Mouse (Mus musculus): ENCODE measurements around the gene Wdr12. TPM values are rescaled to one million over a fixed set of nuclear protein-coding genes. Genes with fewer than 3 reads are reported as not detected.

Gene Wdr12
- 14.4 and 20.0 TPM in 2 replicates for total RNA-seq (2014; rRNA removed)
- polyA plus RNA-seq (2015; fragmentation: Nextera tagmentation; extraction: Ambion mirVana): 46.4 and 47.6 TPM in 2 replicates

DNA sequence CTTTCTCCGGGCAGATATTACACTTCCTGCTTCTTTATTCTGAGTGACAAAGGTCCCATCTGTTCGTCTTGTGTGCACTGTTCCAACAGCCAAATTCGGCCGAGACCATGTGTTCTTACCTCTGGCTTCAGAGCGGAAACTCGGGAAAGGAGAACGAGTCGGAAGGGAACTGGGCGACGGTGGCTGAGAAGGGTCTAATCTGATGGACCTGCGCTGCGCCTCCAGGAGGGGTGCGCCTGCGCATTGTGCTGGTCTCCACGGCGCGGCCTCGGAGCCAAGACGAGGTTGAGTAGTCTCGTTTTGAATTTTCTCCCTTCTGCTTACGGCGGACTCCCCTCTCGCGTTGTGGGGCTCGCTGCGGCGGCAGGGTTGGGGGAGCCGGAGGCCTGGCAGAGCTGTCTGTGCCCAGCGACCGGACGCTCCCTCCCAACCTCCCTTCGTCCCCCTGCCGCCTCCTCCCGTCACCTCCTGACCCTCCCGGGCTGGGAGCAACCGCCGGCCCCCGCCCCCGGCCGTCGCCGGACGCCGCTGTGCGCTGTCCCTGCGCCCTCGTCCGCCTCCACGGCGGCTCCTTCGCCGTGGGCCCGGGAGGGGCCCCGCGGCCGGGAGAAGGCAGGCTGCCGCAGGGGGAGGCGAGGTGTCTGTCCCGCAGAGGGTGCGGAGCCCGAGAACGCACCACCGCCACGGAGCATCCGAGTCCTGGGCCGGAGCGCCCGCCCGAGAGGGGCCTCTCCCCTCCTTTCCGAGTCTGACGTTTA lies at the start of gene Wdr12, which contains the start of gene Carf:
Gene Wdr12 (minus strand): TSS at position 622 of the 758 bp plus-strand sequence.
Gene Carf (plus strand): TSS at position 224 of the 758 bp plus-strand sequence.
- Histone ChIP-seq H3K4me3 (ENCODE audit: low read depth, low read length) (peak within 1 kb of the TSS; percentile 95), H3K9ac (replicated peaks; ENCODE audit: low read length, poor library complexity, severe bottlenecking) (peak within 1 kb of the TSS; percentile 99), H3K4me2 (ENCODE audit: low read depth, low read length, poor library complexity, severe bottlenecking) (peak within 1 kb of the TSS; percentile 76), H3K27me3 (ENCODE audit: insufficient read depth, low read length) (no peaks in the 10 kb centered on the region), H3K4me1 (ENCODE audit: insufficient read depth, low read length) (peaks cover 6% of the 10 kb centered on the region; the same call in 1 of the 2 replicates), H3K36me3 (ENCODE audit: insufficient read depth, low read length) (no peaks in the 10 kb centered on the region), H3K9me3 (ENCODE audit: low read length) (no peaks in the 10 kb centered on the region), H3K27ac (ENCODE audit: low read depth, low read length) (peak within 1 kb of the TSS; percentile 99)
- DNase-seq (ENCODE audit: low spot score) (peak; percentile 98), ATAC-seq (ENCODE audit: low FRiP score) (peak; percentile 97)
- under 1% methylated on average over 65 of the region's 71 CpGs for WGBS
- TF ChIP-seq CTCF (IDR thresholded peaks at IDR 0.05): peak; percentile 33

DNA sequence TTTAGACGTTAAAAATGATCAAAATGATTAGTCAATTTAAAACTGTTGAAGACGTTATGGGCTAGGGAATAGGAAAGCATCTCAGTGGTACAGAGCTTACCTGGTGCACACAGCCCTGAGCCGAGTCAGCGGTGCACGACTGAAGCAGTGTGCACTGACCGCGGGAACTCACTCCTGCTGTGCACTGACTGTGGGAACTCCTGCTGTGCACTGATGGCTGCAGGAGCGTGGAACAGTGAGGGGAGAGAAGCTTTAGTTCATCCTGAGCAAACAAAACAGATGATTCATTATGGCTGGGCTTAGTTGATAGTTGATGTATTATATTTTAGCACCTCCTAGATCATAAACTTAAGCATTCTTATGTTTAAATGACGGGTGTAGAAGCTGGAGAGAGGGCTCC lies 38.9 kb upstream of the Wdr12 start:
- ATAC-seq (ENCODE audit: low FRiP score): no peak
- H3K27ac ChIP-seq (ENCODE audit: low read depth, low read length): no peak overlapping the region
- WGBS: 33% methylated on average over 9 of the region's 9 CpGs

DNA sequence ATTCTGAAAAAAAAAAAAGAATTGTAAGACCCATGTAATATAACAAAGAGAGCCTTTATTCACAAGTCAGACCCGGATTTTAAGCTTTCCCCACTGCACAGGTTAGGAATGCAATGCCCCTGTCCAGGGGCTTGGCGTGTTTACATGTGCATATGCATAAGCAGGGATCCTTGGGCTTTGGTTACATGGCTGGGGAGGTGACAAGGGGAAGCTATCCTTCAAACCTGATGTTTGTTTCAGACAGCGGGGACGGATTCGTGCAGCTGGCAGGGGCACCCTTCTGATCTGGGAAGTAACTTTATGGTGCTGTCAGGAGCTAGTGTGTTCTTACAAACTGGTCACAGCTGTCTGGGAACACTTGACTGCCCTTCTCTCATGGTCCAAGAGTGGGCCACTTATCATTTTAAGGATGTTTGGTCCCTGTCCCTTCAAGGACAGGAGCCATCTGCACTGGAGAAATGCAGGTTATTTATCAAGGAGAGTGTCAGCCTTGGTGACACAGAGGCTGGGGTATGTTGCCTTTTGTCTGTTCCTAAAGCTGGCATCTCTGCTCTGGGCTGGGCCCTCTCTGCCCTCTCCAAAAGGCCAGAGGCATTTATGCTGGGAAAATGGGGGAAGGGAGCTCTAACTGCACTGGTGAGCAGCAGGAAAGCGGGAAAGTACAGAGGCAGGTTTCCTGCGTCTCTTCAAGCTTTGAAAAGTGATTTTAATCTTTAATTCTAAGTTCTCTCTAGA lies 19.4 kb upstream of the Wdr12 start:
- no peaks in the 10 kb centered on the region; the same call in 1 of the 2 replicates for H3K9me3 ChIP-seq (ENCODE audit: low read length)
- H3K27ac ChIP-seq (ENCODE audit: low read depth, low read length): no peak overlapping the region
- H3K36me3 ChIP-seq (ENCODE audit: insufficient read depth, low read length): no peaks in the 10 kb centered on the region
- no peak for TF ChIP-seq CTCF (IDR thresholded peaks at IDR 0.05)
- 88% methylated on average over 7 of the region's 7 CpGs for WGBS
- ATAC-seq (ENCODE audit: low FRiP score): no peak
- no peak for DNase-seq (ENCODE audit: low spot score)
- H3K4me2 ChIP-seq (ENCODE audit: low read depth, low read length, poor library complexity, severe bottlenecking): no peak overlapping the region
- H3K4me3 ChIP-seq (ENCODE audit: low read depth, low read length): no peak overlapping the region
- H3K9ac ChIP-seq (replicated peaks; ENCODE audit: low read length, poor library complexity, severe bottlenecking): no peak overlapping the region
- H3K4me1 ChIP-seq (ENCODE audit: insufficient read depth, low read length): no peaks in the 10 kb centered on the region
- H3K27me3 ChIP-seq (ENCODE audit: insufficient read depth, low read length): no peaks in the 10 kb centered on the region

More for the DNA sequence above, 38.9 kb upstream of the Wdr12 start:
- H3K36me3 ChIP-seq (ENCODE audit: insufficient read depth, low read length): peaks cover 6% of the 10 kb centered on the region; the same call in 1 of the 2 replicates
- DNase-seq (ENCODE audit: low spot score): no peak
- no peak for TF ChIP-seq CTCF (IDR thresholded peaks at IDR 0.05)
- H3K4me2 ChIP-seq (ENCODE audit: low read depth, low read length, poor library complexity, severe bottlenecking): no peak overlapping the region
- no peaks in the 10 kb centered on the region for H3K4me1 ChIP-seq (ENCODE audit: insufficient read depth, low read length)
- H3K27me3 ChIP-seq (ENCODE audit: insufficient read depth, low read length): no peaks in the 10 kb centered on the region
- H3K4me3 ChIP-seq (ENCODE audit: low read depth, low read length): no peak overlapping the region
- no peak overlapping the region for H3K9ac ChIP-seq (replicated peaks; ENCODE audit: low read length, poor library complexity, severe bottlenecking)
- no peaks in the 10 kb centered on the region for H3K9me3 ChIP-seq (ENCODE audit: low read length)

DNA sequence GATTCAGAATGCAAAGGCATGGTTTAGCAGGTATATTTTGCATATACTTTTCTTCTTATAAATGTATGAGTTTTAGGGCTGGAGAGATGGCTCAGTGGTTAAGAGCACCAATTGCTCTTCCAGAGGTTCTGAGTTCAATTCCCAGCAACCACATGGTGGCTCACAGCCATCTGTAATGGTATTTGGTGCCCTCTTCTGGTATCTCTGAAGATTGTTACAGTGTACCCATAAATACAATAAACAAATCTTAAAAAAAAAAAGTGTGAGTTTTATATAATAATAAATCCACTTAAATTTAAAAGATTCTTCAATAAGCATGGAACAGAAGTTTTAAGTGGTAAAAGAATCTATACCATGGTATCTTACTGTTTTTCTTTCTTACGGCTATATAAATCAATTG lies 6.1 kb upstream of the Wdr12 start:
- DNase-seq (ENCODE audit: low spot score): no peak
- Histone ChIP-seq H3K27ac (ENCODE audit: low read depth, low read length) (no peak overlapping the region), H3K4me2 (ENCODE audit: low read depth, low read length, poor library complexity, severe bottlenecking) (no peak overlapping the region), H3K36me3 (ENCODE audit: insufficient read depth, low read length) (peaks cover 13% of the 10 kb centered on the region; the same call in 1 of the 2 replicates), H3K4me1 (ENCODE audit: insufficient read depth, low read length) (no peaks in the 10 kb centered on the region), H3K9ac (replicated peaks; ENCODE audit: low read length, poor library complexity, severe bottlenecking) (no peak overlapping the region), H3K9me3 (ENCODE audit: low read length) (no peaks in the 10 kb centered on the region), H3K27me3 (ENCODE audit: insufficient read depth, low read length) (no peaks in the 10 kb centered on the region), H3K4me3 (ENCODE audit: low read depth, low read length) (no peak overlapping the region)
- no peak for ATAC-seq (ENCODE audit: low FRiP score)
- WGBS: 100% methylated on average over 1 of the region's 1 CpGs
- peak; percentile 24; the same call in 1 of the 2 replicates for TF ChIP-seq CTCF (IDR thresholded peaks at IDR 0.05)

DNA sequence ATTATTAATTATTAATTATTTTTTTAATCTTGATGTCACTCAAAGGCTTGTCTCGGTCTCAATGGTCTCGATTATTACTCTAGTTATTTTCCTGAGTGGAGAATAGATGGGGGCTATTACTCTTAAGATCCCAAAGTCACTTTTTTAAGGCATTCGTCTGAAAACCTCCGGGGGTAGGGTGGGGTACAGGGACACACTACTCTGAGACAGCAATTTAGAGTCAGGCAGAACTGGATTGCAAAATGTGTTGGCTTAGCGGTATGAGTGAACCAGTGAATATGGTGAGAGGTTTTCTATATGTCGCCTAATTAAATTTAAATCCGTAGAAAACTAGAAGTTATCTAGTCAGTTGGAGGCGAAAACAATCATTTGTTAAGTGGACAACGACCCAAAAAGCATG lies 394 bp upstream of the Wdr12 start:
- peak; percentile 4 for DNase-seq (ENCODE audit: low spot score)
- H3K36me3 ChIP-seq (ENCODE audit: insufficient read depth, low read length): no peaks in the 10 kb centered on the region
- no peak for TF ChIP-seq CTCF (IDR thresholded peaks at IDR 0.05)

More for the DNA sequence above, 394 bp upstream of the Wdr12 start:
- peaks cover 6% of the 10 kb centered on the region; the same call in 1 of the 2 replicates for H3K4me1 ChIP-seq (ENCODE audit: insufficient read depth, low read length)
- ATAC-seq (ENCODE audit: low FRiP score): no peak
- H3K27me3 ChIP-seq (ENCODE audit: insufficient read depth, low read length): no peaks in the 10 kb centered on the region
- no peaks in the 10 kb centered on the region for H3K9me3 ChIP-seq (ENCODE audit: low read length)
- peak overlapping the region; percentile 99 for H3K9ac ChIP-seq (replicated peaks; ENCODE audit: low read length, poor library complexity, severe bottlenecking)
- peak overlapping the region; percentile 95 for H3K4me3 ChIP-seq (ENCODE audit: low read depth, low read length)
- H3K4me2 ChIP-seq (ENCODE audit: low read depth, low read length, poor library complexity, severe bottlenecking): peak overlapping the region; percentile 68
- peak overlapping the region; percentile 99; the same call in 1 of the 2 replicates for H3K27ac ChIP-seq (ENCODE audit: low read depth, low read length)
- WGBS: 10% methylated on average over 9 of the region's 9 CpGs

Measured in midbrain, postnatal 0 days (tissue).